Mouse (Mus musculus) G1E (cell line): Measurements from ENCODE around the gene Mcat.

Source experiments
- CTCF ChIP-seq: IDR thresholded peaks from 2 replicates; pipeline ENCODE4 v1.5.1; 2012; ENCODE audit warnings: low read depth, low read length, inconsistent platforms, mixed read lengths
- GATA1 ChIP-seq: IDR thresholded peaks from 2 replicates; pipeline ENCODE4 v1.6.1; 2012; ENCODE audit warnings: borderline replicate concordance, low read length, inconsistent platforms, mixed read lengths
- POLR2AphosphoS5 ChIP-seq: IDR thresholded peaks from 2 replicates; pipeline ENCODE4 v1.6.1; 2012; ENCODE audit warnings: low read depth, low read length, inconsistent platforms; ENCODE audit not compliant: insufficient replicate concordance
- TAL1 ChIP-seq: conservative IDR thresholded peaks from 2 replicates; pipeline ENCODE4 v1.6.1; 2012; ENCODE audit warnings: low read depth, low read length, inconsistent platforms, mixed read lengths

DNA sequence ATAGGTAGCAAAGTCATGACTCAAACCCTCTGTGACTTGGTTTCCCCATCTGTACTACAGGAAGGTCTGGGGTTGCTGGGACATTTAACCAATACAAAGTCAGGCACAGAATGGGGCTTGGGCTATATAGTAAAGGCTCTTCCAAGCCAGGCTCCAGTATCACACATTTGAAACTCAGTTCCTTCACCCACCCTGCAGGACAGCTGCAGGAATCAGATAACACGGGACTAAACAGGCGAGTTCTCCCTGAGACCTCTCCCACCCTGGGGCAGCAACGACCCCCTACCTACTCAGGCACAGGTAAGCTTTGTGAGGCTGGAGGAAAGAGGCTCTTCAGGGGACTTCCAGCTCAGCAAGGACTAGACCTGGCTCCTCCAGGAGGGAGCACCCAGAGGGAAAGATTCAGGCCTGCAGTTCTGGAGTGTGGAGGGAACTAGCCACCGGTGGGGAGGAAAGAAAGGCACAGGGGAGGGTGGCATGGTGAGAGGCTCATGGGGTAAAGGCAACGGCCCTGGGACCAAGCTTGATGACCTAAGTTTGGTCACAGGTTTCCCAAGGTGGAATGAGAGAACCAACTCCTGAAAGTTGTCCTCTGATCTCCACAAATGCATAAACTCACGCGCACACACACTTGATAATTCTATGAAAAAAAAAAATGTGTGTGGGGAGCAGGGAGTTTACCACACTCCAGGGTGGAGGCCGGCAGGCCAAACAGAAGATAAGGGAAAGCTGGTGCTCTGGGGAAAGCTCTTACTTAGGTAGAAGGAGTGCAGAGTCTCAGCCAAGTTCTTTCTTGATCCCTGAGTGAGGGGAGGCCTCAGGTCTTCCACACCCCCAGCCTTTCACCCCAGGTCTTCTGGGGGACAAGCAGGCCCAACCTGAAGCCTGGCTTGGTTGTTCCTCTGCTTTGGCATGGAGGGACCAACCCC lies 28.9 kb upstream of the Mcat start:
- TF ChIP-seq CTCF: no peak
- TF ChIP-seq POLR2AphosphoS5: no peak
- no peak for TF ChIP-seq GATA1
- TF ChIP-seq TAL1: peak; percentile 80
